Mouse (Mus musculus) liver, embryonic 16.5 days (tissue): ENCODE results near the gene Fam71a. TPM values are rescaled to one million over a fixed set of nuclear protein-coding genes. Genes with fewer than 3 reads are reported as not detected.
"Not testable (repeated sequence)": the region's sequence is repeated elsewhere in the genome, so short reads cannot be mapped to it uniquely, and the experiment has no call there.

Source experiments
- ATAC-seq: fragments of 200-750 bp; cut with Nextera tagmentation; 2 replicates; pipeline ENCODE4 v1.8.0; 2017; ENCODE audit warnings: low read depth, mild to moderate bottlenecking, moderate number of reproducible peaks, moderate library complexity
- H3K27ac ChIP-seq: fragments of 300-500 bp; sonication (generic); 2 replicates; pipeline ENCODE4 v1.5.1; 2014; ENCODE audit warnings: mild to moderate bottlenecking, low read length
- H3K27me3 ChIP-seq: fragments of 300-500 bp; sonication (generic); 2 replicates; pipeline ENCODE4 v1.6.1; 2014; ENCODE audit warnings: low read depth, low read length, mixed read lengths; ENCODE audit not compliant: control insufficient read depth, insufficient read depth
- H3K36me3 ChIP-seq: fragments of 300-500 bp; sonication (generic); 2 replicates; pipeline ENCODE4 v1.6.1; 2014; ENCODE audit warnings: mild to moderate bottlenecking; ENCODE audit not compliant: control insufficient read depth, insufficient read depth
- H3K4me1 ChIP-seq: fragments of 300-500 bp; sonication (generic); 2 replicates; pipeline ENCODE4 v1.6.1; 2014; ENCODE audit warnings: low read depth, low read length, mixed read lengths; ENCODE audit not compliant: control insufficient read depth
- H3K4me2 ChIP-seq: fragments of 300-500 bp; sonication (generic); 2 replicates; pipeline ENCODE4 v1.6.1; 2014; ENCODE audit warnings: low read depth, low read length, mixed read lengths
- H3K4me3 ChIP-seq: fragments of 300-500 bp; sonication (generic); 2 replicates; pipeline ENCODE4 v1.5.1; 2014; ENCODE audit warnings: low read depth, mild to moderate bottlenecking, low read length
- H3K9ac ChIP-seq: fragments of 300-500 bp; sonication (generic); 2 replicates; pipeline ENCODE4 v1.6.1; 2014; ENCODE audit warnings: low read depth, low read length
- H3K9me3 ChIP-seq: fragments of 300-500 bp; sonication (generic); replicated peaks from 2 replicates; pipeline ENCODE4 v1.6.1; 2016; ENCODE audit warnings: low read length; ENCODE audit not compliant: control insufficient read depth
- WGBS: fragments of 180-500 bp; shearing (Covaris S2); extraction: QIAGEN DNeasy Blood & Tissue Kit; methylation state at CpG from one replicate; pipeline ENCODE4 v1.1.7; 2014; ENCODE audit not compliant: insufficient replicate concordance; 5-methylcytosine and 5-hydroxymethylcytosine counted together
- polyA plus RNA-seq: library from polyadenylated mRNA; unstranded; fragments of >200 nt; fragmentation: Nextera tagmentation; extraction: Ambion mirVana; gene quantifications from 2 replicates; pipeline ENCODE4 v1.2.1, GENCODE M21; 2015

The Fam71a gene
- polyA plus RNA-seq, 1 experiment from 2014 or later, result not detected

GRCm38 (mm10) chr1:191170444-191170843, 5.8 kb upstream of the Fam71a start:
- Histone ChIP-seq H3K9ac (no peak overlapping the region), H3K27ac (no peak overlapping the region), H3K36me3 (no peaks in the 10 kb centered on the region), H3K4me1 (no peaks in the 10 kb centered on the region), H3K9me3 (no peaks in the 10 kb centered on the region), H3K4me3 (no peak overlapping the region), H3K27me3 (no peaks in the 10 kb centered on the region), H3K4me2 (no peak overlapping the region)
- WGBS, result 50% methylated on average over 2 of the region's 2 CpGs
- no peak for ATAC-seq

GRCm38 (mm10) chr1:191166189-191166588, 1.6 kb upstream of the Fam71a start:
- Histone ChIP-seq H3K4me3 (no peak overlapping the region), H3K36me3 (no peaks in the 10 kb centered on the region), H3K27me3 (no peaks in the 10 kb centered on the region), H3K4me2 (no peak overlapping the region), H3K4me1 (no peaks in the 10 kb centered on the region), H3K9ac (no peak overlapping the region), H3K9me3 (no peaks in the 10 kb centered on the region), H3K27ac (no peak overlapping the region)
- ATAC-seq, result no peak
- 57% methylated on average over 4 of the region's 4 CpGs for WGBS

GRCm38 (mm10) chr1:191154314-191154713, 10.3 kb downstream of the Fam71a start:
- no peak overlapping the region for H3K9ac ChIP-seq
- no peaks in the 10 kb centered on the region for H3K9me3 ChIP-seq
- H3K4me2 ChIP-seq, result no peak overlapping the region
- no peaks in the 10 kb centered on the region for H3K36me3 ChIP-seq
- peak; percentile 43 for ATAC-seq
- no peak overlapping the region; the same call in 1 of the 2 replicates for H3K27ac ChIP-seq
- H3K4me3 ChIP-seq, result no peak overlapping the region
- H3K4me1 ChIP-seq, result no peaks in the 10 kb centered on the region; the same call in 1 of the 2 replicates
- WGBS, result 28% methylated on average over 3 of the region's 3 CpGs
- H3K27me3 ChIP-seq, result no peaks in the 10 kb centered on the region

- WGBS, result 12% methylated on average over 4 of the region's 4 CpGs
- Histone ChIP-seq H3K9me3 (no peaks in the 10 kb centered on the region), H3K36me3 (no peaks in the 10 kb centered on the region), H3K27me3 (no peaks in the 10 kb centered on the region), H3K4me2 (no peak overlapping the region), H3K4me3 (no peak overlapping the region), H3K4me1 (no peaks in the 10 kb centered on the region; the same call in 1 of the 2 replicates), H3K9ac (no peak overlapping the region), H3K27ac (no peak overlapping the region)
- no peak; the same call in 1 of the 2 replicates for ATAC-seq
These were observed 11.6 kb downstream of the Fam71a start for GRCm38 (mm10) chr1:191153052-191153451.

GRCm38 (mm10) chr1:191150924-191151605, 13.6 kb downstream of the Fam71a start:
- ATAC-seq, result no peak
- no peaks in the 10 kb centered on the region; the same call in 1 of the 2 replicates for H3K4me1 ChIP-seq
- H3K9ac ChIP-seq, result no peak overlapping the region
- H3K27me3 ChIP-seq, result no peaks in the 10 kb centered on the region
- H3K36me3 ChIP-seq, result no peaks in the 10 kb centered on the region
- H3K4me3 ChIP-seq, result no peak overlapping the region
- no peak overlapping the region for H3K4me2 ChIP-seq
- 24% methylated on average over 8 of the region's 8 CpGs for WGBS
- no peak overlapping the region; the same call in 1 of the 2 replicates for H3K27ac ChIP-seq
- H3K9me3 ChIP-seq, result no peaks in the 10 kb centered on the region

- H3K9ac ChIP-seq, H3K36me3 ChIP-seq, H3K27me3 ChIP-seq, H3K4me2 ChIP-seq, H3K27ac ChIP-seq, H3K9me3 ChIP-seq, H3K4me3 ChIP-seq, ATAC-seq, H3K4me1 ChIP-seq: not testable (repeated sequence)
- 63% methylated on average over 5 of the region's 5 CpGs for WGBS
These were observed 15.1 kb downstream of the Fam71a start for GRCm38 (mm10) chr1:191149489-191149888.

- H3K27me3 ChIP-seq, result no peaks in the 10 kb centered on the region
- H3K9me3 ChIP-seq, result no peaks in the 10 kb centered on the region
- ATAC-seq, result no peak
- no peaks in the 10 kb centered on the region for H3K36me3 ChIP-seq
- H3K9ac ChIP-seq, result no peak overlapping the region
- H3K4me3 ChIP-seq, result no peak overlapping the region
- 37% methylated on average over 8 of the region's 8 CpGs for WGBS
- no peaks in the 10 kb centered on the region; the same call in 1 of the 2 replicates for H3K4me1 ChIP-seq
- no peak overlapping the region for H3K4me2 ChIP-seq
- H3K27ac ChIP-seq, result no peak overlapping the region
These were observed 23.6 kb downstream of the Fam71a start for GRCm38 (mm10) chr1:191140983-191141382.

GRCm38 (mm10) chr1:191138874-191139495, 25.6 kb downstream of the Fam71a start:
- no peak overlapping the region for H3K27ac ChIP-seq
- H3K27me3 ChIP-seq, result no peaks in the 10 kb centered on the region
- H3K9me3 ChIP-seq, result no peaks in the 10 kb centered on the region
- H3K4me3 ChIP-seq, result no peak overlapping the region
- H3K4me2 ChIP-seq, result no peak overlapping the region; the same call in 1 of the 2 replicates
- H3K9ac ChIP-seq, result no peak overlapping the region
- H3K4me1 ChIP-seq, result no peaks in the 10 kb centered on the region; the same call in 1 of the 2 replicates
- no peaks in the 10 kb centered on the region for H3K36me3 ChIP-seq
- WGBS, result 19% methylated on average over 7 of the region's 7 CpGs
- 0 out of 2 replicates have a peak, but pooled peaks have one; percentile 5 for ATAC-seq

GRCm38 (mm10) chr1:191138436-191138835, 26.2 kb downstream of the Fam71a start:
- WGBS, result 69% methylated on average over 4 of the region's 4 CpGs
- Histone ChIP-seq H3K27ac (no peak overlapping the region), H3K9me3 (no peaks in the 10 kb centered on the region), H3K27me3 (no peaks in the 10 kb centered on the region), H3K4me2 (no peak overlapping the region), H3K9ac (no peak overlapping the region), H3K4me3 (no peak overlapping the region), H3K36me3 (no peaks in the 10 kb centered on the region), H3K4me1 (no peaks in the 10 kb centered on the region; the same call in 1 of the 2 replicates)
- no peak for ATAC-seq
